Mouse (Mus musculus) heart, postnatal 10 days (tissue): ENCODE results near the gene Med25. TPM values are rescaled to one million over a fixed set of nuclear protein-coding genes. Genes with fewer than 3 reads are reported as not detected.

Source experiments
- DNase-seq, 2 experiments: peaks; one replicate each; pipeline ENCODE4 v3.0.0; 2021
- intact Hi-C: fragments of 180-260 bp; cut with DNase I; formaldehyde crosslinking; loops from one replicate; pipeline ENCODE4 v1.15.1; 2025
- total RNA-seq, 2 experiments: library from RNA; stranded (reverse); gene quantifications; 2 replicates each; pipeline ENCODE4 v1.2.3; 2021

The Med25 gene
- total RNA-seq, 2 experiments from 2014 or later: 67.7 to 77.1 TPM

- intact Hi-C loops: no loop called here
- DNase-seq: no peak
Measured at GRCm38 (mm10) chr7:44850789-44851624, 41.5 kb downstream of the Med25 start.

DNA sequence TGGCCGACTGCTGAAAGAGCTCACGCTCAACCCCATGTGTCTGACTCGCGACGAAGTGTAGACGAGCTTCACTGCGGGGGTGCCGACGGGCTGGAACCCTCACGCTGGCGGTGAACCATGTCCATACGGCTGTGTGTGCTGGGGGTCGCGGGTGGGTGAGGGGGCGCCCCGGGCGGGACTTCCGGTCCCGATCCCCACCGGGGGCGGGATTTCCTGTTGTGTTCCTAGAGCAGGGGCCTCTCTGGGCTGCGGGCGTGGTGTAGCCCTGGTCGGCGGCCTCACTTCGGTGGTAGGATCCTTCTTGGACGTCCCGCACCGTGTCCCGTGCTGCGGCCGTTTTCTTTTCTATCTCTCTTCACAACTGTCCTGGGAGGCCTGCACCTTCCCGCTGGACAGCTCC, 42.4 kb downstream of the Med25 start:
- peak; percentile 79 to 84 for DNase-seq
- intact Hi-C loops: no loop called here

- peak; percentile 94 for DNase-seq
- intact Hi-C loops: loop anchor here (2.0 kb wide), 1 partner anchor 33 kb away; the partner anchor contains the start of genes Atf5, Il4i1 and Nup62
Measured at GRCm38 (mm10) chr7:44849416-44850111, 42.9 kb downstream of the Med25 start.

- peak; percentile 100 for DNase-seq
- intact Hi-C loops: loop anchor here (2.0 kb wide), 1 partner anchor 32 kb away; the partner anchor contains the start of genes Atf5, Il4i1 and Nup62
Measured at GRCm38 (mm10) chr7:44848561-44849415, 43.7 kb downstream of the Med25 start, which contains the start of the genes Akt1s1 and Tbc1d17. Gene Akt1s1, plus strand, starts transcription at chr7:44848991. Gene Tbc1d17, minus strand, starts transcription at chr7:44849079.

DNA sequence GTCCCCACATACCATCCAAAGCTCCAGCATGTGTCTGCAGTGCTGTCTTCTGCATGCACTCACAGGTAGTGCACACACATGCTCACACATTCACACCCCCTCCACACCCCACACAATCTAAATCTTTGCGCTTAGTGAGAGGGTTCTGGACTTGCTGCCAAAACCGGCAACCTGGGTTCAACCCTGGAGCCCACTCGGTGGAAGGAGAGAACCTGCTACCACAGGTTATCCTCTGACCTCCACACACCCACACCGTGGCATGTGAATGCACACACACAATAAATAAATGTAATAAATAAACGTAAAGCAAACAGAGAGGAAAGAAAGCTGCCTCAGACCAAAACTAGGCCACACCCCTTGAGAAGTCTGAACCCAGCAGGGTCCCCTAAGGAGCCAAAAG, 44.7 kb downstream of the Med25 start:
- intact Hi-C loops: loop anchor here (2.0 kb wide), 1 partner anchor 31 kb away; the partner anchor contains the start of genes Atf5, Il4i1 and Nup62
- no peak for DNase-seq

DNA sequence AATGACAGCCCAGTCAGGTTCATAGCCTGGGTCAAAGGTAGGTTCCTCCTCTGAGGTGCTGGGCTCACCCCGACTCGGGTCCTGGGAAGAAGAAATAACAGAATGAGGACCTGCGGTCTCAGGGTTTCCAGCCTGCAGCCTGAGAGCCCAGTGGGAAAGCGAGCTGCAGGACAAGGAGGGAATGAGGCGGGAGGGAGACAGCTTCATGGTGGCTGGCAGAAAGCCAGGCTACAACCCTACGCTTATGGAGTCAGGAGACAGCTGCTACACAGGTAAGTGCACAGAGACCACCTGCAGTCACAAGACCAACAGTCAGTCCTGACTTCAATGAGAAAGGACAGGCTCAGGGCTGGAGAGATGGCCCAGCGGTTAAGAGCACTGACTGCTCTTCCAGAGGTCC, 45.7 kb downstream of the Med25 start:
- intact Hi-C loops: no loop called here
- no peak for DNase-seq

- no peak for DNase-seq
- intact Hi-C loops: no loop called here
Measured at GRCm38 (mm10) chr7:44845006-44845405, 47.5 kb downstream of the Med25 start.

GRCm38 (mm10) chr7:44841825-44842463, 50.6 kb downstream of the Med25 start:
- no peak for DNase-seq
- intact Hi-C loops: no loop called here

DNA sequence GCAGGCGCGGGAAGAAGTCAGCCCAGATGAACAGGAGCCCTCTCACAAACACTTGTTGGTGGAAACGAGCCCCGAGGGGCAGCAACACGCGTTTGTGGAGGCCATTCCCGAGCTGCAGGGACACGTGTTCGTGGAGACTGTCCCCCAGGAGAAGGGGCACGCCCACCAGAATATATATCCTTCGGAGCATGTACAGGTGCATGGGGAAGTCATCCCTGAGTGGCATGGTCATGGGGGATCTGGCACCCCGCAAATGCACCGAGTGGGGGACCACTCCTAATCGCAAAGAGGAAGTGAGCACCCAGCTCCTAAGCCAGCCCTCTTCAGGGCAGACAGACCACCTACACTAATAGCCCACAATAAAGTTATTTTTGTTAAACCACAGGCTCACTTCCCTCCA, 52.1 kb downstream of the Med25 start:
- intact Hi-C loops: no loop called here
- DNase-seq: no peak

- intact Hi-C loops: no loop called here
- DNase-seq: peak; percentile 58 to 59
Measured at GRCm38 (mm10) chr7:44839491-44840191, 52.9 kb downstream of the Med25 start.

DNA sequence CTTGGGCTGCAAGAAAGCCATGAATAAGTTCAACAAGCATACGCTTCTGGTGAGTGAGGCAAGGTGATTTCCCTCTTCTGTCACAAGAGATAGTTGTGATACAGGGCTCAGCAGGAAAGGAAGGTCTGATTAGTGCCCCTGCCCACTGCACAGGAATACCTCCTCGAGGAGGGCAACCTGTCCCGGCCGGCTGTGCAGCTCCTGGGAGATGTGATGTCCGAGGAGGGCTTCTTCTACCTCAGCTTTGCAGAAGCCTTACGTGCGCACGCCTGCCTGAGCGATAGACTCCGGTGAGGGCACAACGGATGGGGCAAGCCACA, 53.4 kb downstream of the Med25 start:
- intact Hi-C loops: no loop called here
- no peak for DNase-seq

GRCm38 (mm10) chr7:44838073-44838472, 54.4 kb downstream of the Med25 start:
- DNase-seq: no peak
- intact Hi-C loops: no loop called here

- intact Hi-C loops: no loop called here
- no peak for DNase-seq
Measured at GRCm38 (mm10) chr7:44836423-44837053, 56.0 kb downstream of the Med25 start.

DNA sequence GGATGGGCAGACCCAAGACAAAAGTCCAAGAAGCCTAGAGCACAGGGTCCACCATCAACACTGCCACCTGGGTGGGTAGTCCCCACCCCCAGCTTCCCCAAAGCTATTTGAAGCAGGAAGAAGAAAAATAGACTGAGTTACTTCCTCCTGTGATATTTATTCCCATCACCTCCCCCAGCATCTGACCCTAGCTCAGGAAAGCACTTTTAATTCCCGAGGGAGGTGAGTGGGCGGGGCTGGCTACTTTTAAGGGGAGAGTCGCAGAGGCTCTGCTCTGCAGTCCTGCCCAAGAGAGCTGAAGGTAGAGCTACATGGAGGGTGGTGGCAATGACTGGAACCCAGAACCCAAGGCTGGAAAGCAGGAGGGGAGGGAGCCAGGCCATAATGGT, 56.5 kb downstream of the Med25 start:
- no peak for DNase-seq
- intact Hi-C loops: no loop called here

DNA sequence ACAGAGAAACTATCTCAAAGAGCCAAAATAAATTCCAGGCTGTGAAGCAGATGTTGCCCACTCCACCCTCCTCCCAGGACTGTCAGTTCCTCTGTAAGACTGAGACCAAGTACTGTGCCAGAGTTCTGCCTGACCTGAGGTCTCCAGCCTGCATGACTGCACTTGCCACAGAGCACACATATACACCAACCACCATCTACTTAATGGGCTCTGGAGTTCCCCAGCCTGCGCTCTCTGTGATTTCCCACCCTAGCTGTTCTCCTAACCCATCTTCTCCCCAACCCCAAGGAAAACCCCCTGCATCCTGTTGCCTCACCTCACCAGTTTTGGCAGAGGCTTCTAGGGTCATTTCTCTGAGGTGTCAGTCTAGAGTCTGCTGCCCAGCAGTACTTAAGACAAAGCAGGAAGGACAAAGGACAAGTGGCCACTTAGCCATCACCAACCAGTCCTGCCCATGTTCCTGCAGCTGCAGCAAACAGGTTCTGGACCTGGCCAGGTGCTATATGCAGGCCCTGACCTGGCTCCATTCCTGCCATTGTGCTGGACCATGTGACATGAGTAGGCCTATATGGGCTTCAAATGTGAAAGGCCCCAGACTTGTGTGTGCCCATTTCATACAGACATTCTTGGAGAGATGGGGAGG, 57.0 kb downstream of the Med25 start:
- no peak for DNase-seq
- intact Hi-C loops: no loop called here

DNA sequence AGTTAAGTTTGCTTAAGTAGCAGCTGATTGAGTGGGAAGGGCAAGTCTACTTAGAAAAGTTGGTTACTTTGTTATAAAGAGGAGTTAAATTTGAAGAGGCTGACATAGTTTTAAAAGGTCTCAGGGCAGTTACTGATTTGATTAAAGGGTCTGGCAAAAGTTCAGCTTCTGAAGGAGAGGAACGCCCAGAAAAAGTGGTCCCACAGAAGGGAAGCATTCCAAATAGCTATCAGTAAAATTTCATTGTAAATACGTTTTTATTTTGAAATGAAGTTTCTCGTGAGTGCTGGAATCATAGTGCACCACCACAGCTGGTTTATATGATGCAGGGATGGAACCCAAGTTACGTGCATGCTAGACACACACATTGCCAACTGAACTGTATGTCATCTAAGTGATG, 59.7 kb downstream of the Med25 start:
- intact Hi-C loops: no loop called here
- no peak for DNase-seq

- DNase-seq: no peak
- intact Hi-C loops: loop anchor here (5.0 kb wide), 1 partner anchor 181 kb away; no protein-coding TSS in a partner anchor
Measured at GRCm38 (mm10) chr7:44828706-44829105, 63.8 kb downstream of the Med25 start.

GRCm38 (mm10) chr7:44826771-44827170, 65.7 kb downstream of the Med25 start:
- no peak for DNase-seq
- intact Hi-C loops: loop anchor here (5.0 kb wide), 1 partner anchor 179 kb away; no protein-coding TSS in a partner anchor
